Mouse (Mus musculus) cerebellum, adult 9-10 months (tissue): Measurements from ENCODE around the gene Adipor1.

Experiments
- DNase-seq: peaks from one replicate; pipeline ENCODE4 v3.0.0; 2022

The Adipor1 gene

GRCm38 (mm10) chr1:134415168-134415831 is at the start of gene Adipor1:
Gene Adipor1 (plus strand): TSS chr1:134415378.
- peak; percentile 97 for DNase-seq

- DNase-seq: no peak
Measured at GRCm38 (mm10) chr1:134365491-134365890, 49.7 kb upstream of the Adipor1 start.

- peak; percentile 53 for DNase-seq
Measured at GRCm38 (mm10) chr1:134368777-134369337, 46.3 kb upstream of the Adipor1 start.

DNA sequence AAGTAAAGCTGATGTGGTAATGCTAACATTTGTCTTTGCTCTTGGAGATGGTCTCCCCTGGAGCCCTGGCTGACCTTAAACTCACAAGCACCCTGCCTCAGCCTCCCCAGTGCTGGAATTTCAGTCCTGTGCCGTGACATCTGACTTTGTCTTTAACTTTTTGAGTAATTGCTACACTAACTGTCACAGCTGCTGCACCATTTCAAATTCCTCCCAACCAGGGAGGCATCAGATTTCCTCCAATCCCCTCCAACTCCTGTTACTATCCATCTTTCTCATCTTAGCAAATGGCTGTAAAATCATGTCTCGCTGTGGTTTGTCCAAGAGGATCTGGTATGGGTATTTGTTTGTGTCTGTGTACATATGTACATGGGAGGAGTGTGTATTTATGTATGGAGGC is 41.1 kb upstream of the Adipor1 start:
- DNase-seq: no peak

DNA sequence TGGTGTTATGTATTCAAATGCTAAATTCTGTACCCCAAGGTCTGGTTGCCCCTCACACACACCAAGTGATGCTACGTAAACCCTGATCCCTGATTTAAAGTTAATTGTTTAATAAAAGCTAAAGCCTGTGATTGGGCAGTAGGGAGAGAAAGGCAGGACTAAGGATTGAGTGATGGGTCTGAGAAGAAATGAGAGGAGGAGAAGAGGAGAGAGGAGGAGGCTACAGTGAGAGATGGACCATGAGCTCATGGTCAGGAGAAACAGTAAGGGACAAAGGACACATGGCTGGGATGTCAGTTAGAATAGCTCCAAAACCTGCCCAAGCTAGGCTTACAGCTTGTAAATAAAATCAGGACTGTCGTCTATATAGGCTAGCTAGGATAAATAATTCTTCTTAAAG is 34.1 kb upstream of the Adipor1 start:
- no peak for DNase-seq

DNA sequence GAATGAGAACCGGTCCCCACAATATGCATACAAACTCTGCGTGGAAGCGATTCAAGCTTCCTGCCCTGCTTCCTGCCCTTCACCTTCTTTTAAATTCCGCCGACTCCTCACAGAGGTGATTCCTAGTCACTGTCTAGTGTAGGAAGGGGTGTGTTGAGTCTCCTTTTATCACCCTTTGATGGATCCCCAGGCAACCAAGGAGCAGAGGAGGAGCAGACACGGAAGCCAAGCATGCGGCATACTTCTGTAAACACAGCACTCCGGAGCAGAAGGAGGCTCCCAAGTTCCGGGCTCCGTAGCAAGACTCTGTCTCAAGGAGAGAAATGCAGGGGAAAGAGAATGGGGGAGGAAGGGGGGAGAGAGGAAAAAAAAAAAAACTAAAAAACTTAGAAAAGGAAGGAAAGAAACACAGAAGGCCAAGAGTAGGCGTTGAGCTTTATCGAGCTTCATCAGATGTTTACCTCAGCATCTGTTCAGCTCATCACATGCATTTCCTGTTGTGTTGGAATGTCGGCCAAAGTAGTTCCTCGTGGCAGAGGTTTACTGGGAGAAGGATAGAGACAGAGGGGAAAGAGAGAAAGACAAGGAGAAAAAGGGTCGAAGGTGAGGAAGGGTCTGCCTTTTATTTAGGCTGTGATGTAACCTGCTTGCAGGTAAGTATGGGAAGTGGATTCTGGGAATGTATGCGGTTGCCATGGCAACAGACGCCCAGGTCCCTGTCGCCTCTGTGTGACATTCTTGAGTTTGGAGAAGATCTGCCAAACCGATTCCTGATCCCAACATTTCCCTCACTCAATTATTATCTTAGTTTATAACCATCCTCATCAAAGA is 33.2 kb upstream of the Adipor1 start:
- no peak for DNase-seq

GRCm38 (mm10) chr1:134384581-134384980 is 30.6 kb upstream of the Adipor1 start:
- DNase-seq: no peak

GRCm38 (mm10) chr1:134385176-134385575 is 30.0 kb upstream of the Adipor1 start:
- DNase-seq: no peak

GRCm38 (mm10) chr1:134385666-134386065 is 29.5 kb upstream of the Adipor1 start, which contains the start of gene 4933406M09Rik:
Gene 4933406M09Rik (plus strand): TSS chr1:134385940.
- no peak for DNase-seq

- no peak for DNase-seq
Measured at GRCm38 (mm10) chr1:134393827-134394226, 21.4 kb upstream of the Adipor1 start.

DNA sequence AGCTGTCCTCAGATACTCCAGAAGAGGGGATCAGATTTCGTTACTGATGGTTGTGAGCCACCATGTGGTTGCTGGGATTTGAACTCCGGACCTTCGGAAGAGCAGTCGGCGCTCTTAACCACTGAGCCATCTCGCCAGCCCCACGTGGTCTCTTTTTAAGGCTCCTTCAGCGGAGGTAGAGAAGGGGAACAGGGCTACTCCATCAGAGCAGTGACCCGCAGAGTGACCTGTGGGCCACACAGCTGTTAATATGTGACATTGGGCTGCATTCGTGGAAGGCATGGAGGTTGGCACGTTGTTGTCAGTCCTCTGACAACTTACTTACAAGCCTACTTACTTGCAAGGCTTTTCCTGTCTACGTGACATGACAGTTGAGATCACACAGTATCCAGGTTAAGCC is 17.0 kb upstream of the Adipor1 start:
- DNase-seq: no peak

GRCm38 (mm10) chr1:134399735-134400134 is 15.4 kb upstream of the Adipor1 start:
- DNase-seq: no peak

GRCm38 (mm10) chr1:134405509-134406413 is 9.4 kb upstream of the Adipor1 start, which contains the start of gene Cyb5r1:
Gene Cyb5r1 (plus strand): TSS chr1:134405559.
- peak; percentile 69 for DNase-seq

GRCm38 (mm10) chr1:134406414-134406771 is 8.8 kb upstream of the Adipor1 start:
- no peak for DNase-seq

DNA sequence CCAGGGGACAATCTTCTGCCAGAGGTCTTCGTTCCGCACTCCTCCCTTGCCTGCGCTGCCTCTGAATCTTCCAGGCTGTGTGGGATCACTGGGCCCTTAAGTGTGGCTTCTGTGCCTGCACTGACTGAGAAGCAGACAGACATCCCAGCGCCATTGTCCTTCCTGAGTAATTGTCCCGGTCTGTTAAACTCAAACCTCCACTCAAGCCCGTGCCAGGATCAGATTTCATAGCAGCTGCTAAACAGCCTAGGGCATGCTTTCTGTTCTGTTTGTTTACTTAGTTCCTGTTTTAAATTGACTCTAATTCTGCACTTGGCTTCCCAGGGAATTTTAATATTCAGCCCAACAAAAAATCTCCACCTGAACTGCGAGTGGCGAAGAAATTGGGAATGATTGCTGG is 7.1 kb upstream of the Adipor1 start:
- DNase-seq: no peak

DNA sequence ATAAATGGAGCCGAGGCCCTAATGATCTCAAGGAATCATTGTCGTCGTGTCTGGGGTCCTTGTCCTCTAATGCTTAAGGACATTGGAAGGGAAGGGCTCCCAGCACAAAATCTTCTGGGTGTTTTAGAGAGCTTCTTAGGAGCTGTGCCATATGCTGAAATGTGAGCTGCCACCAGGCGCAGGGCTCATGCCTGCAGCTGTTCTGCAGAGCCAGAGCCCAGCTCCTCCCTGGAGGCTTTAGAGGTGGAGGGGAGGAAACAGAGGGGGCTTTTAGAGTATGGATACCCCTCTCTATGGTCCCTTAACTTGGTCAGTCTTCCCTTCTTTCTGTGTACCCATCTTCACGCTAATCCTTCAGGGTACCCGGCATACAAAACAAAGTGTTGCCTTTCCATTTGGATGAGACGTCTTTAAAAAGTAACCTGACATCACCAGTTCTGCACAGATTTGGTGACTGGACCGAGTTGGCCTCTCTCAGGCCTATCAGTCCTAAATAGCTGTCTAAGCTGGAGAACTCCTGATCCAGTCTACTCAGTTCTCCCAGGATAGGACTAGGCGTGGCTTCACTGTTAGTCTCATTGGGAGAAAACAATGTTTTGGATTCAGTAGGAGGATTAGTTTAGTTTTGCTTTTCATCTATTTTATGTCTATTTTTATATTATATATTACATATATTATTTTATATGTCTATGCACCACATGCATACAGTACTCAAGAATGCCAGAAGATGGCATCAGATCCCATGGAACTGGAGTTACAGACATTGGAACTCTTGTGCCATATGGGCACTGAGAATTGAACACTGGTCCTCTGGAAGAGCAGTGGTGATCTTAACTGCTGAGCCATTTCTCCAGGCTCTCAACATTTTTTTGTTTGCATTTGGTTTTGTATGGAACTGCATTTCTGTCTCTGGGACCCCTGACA is 3.2 kb upstream of the Adipor1 start:
- DNase-seq: no peak

GRCm38 (mm10) chr1:134414038-134414437 is 1.1 kb upstream of the Adipor1 start:
- DNase-seq: no peak

DNA sequence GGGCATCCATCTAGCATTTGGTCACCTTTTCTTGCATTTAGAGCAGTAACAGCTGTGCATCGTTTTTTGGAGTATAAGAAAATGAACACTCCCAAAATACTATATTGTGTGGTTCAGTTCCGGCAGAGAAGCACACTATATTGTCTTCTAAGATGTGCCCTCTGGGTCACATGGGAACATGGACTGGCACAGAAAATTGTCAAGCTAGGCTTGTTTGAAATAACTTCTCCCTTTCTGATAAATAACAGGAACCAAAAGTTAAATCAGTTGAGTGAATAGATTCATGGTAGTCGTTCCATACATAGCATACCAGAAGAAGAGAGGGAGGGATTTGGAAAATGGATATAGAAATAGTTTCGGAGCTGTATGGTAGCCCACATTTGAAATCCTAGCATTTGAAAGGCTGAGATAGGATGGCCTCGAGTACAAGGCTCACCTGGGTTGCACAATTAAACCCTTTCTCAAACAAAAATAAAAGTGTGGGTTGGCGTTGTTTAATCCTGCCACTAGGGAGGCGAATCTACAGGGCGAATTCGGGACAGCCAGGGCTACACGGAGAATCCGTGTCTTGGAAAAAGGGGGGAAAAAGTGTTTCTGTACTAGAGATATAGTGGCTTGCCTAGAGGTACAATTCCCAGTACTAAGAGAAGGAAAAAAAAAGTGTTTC is 544 bp upstream of the Adipor1 start:
- DNase-seq: no peak

GRCm38 (mm10) chr1:134418414-134418975 is 3.3 kb downstream of the Adipor1 start:
- no peak for DNase-seq

DNA sequence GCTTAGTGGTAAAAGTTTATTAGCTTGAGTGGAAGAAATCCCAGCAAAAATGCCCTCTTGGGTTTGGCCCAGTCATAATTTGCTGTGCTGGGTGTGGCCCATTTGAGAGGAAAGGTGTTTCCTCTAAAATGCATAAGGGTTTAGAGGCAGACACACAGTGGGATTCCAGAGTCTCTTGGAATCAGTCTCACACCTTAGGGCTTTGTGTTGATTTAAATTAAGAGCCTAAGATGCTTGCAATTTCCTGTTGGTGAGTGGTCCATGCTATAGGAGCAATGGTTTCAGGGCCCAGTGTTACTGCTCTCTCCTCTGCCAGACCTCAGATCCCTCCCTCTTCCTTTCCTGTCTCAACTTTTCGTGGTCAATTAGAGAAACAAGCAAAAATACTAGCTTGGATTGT is 4.0 kb downstream of the Adipor1 start:
- no peak for DNase-seq
